Mouse (Mus musculus) cerebellum, postnatal 36 days (tissue): ENCODE results near the gene Gdf5.
A peak's percentile ranks its signal among the peaks of the same experiment; 100 is the strongest.

Experiments
- DNase-seq, 2 experiments: peaks; one replicate each; pipeline ENCODE4 v3.0.0; 2021 to 2022; ENCODE audit warnings: mixed read lengths in 2 of 2

Gene Gdf5

DNA sequence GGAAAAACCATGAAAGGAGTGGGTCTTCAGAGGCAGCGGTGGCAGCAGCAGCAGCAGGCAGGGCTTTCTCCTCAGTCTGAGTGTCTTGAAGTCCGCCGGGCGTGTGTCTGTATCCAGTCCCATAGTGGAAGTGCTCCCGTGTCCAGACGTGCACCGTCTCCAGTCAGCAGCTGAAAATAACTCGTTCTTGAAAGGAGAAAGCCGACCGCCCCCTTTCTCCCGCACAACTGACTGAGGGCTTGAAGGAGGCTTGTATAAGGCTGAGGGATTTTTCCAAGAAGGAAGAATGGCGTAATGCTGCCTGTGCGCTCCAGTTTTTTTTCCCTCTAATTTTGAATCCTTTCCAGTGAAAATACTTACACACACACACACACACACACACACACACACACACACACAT lies at the start of gene Gdf5:
Gene Gdf5 (minus strand): TSS at position 244 of the 400 bp plus-strand sequence.
- DNase-seq = no peak

DNA sequence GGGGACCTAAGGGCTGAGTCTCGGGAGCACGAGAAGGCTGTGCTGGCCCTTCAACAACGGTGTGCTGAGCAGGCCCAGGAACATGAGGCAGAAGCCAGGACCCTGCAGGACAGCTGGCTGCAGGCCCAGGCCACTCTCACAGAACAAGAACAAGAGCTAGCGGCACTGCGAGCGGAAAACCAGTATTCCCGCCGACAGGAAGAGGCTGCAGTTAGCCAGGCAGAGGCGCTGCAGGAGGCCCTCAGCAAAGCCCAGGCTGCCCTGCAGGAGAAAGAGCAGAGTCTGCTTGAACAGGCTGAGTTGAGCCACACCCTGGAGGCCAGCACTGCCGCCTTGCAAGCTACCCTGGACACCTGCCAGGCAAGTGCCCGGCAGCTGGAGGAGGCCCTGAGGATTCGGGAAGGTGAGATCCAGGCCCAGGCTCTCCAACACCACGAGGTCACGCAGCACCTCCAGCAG lies 46.7 kb upstream of the Gdf5 start:
- peak; percentile 97 to 98 for DNase-seq

DNA sequence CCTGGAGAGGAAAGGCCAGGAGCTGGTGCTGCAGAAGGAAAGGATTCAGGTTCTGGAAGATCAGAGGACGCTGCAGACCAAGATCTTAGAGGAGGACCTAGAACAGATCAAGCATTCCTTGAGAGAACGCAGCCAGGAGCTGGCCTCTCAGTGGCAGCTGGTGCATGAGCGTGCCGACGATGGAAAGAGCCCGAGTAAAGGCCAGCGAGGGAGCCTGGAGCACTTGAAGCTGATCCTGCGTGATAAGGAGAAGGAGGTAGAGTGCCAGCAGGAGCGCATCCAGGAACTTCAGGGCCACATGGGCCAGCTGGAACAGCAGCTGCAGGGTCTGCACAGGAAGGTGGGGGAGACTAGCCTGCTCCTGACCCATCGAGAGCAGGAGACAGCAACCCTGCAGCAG lies 46.0 kb upstream of the Gdf5 start:
- peak in 1 of 2 experiments; percentile 25 for DNase-seq

DNA sequence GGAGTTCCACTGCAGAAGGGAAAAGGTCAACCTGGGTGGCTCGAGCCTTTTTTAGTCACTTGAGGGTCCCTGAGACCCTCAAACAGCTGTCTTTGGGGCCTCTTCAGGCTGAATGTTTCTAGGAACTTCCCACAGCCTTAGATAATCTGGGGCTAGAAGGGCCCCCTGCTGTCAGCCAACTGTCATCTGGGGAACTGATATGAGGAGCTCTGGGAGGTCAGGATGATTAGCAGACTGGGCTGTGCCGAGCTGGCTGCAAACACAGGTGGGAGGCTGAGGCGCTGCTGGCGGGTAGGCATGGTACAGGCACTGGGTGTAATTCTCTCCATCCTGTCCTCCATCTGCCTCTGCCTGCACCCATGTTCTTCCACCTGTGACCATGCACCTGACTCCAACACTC lies 43.9 kb upstream of the Gdf5 start:
- peak; percentile 66 to 72 for DNase-seq

DNA sequence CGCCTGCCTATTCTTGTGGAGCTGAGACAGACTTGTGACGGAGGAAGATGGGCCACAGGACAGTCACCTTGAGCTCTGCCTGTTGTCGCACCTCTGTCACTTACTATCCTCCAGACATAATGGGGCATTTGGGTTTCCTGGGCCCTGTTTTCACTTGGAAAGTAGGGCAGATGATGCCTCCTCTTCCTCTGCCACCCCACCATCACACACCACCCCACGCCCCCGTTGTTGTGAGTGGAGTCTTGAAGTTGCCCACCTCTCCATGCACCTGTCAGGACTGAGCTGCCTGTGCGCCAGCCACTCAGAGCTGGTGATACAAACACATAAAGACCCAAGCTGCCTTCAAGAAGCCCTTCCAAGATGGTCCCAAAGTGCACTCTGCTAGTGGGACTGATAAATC lies 42.0 kb upstream of the Gdf5 start:
- DNase-seq = no peak

DNA sequence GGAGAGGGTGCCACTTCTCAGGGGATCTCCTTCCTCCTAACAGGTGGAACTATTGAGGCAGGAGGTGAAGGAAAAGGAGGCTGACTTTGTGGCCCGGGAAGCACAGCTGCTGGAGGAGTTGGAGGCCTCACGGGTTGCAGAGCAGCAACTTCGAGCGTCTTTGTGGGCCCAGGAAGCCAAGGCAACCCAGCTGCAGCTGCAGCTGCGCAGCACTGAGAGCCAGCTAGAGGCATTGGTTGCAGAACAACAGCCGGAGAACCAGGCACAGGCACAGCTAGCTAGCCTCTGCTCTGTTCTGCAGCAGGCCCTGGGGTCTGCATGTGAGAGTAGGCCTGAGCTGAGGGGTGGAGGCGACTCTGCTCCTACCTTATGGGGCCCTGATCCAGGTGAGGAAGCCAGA lies 40.6 kb upstream of the Gdf5 start:
- DNase-seq = no peak

DNA sequence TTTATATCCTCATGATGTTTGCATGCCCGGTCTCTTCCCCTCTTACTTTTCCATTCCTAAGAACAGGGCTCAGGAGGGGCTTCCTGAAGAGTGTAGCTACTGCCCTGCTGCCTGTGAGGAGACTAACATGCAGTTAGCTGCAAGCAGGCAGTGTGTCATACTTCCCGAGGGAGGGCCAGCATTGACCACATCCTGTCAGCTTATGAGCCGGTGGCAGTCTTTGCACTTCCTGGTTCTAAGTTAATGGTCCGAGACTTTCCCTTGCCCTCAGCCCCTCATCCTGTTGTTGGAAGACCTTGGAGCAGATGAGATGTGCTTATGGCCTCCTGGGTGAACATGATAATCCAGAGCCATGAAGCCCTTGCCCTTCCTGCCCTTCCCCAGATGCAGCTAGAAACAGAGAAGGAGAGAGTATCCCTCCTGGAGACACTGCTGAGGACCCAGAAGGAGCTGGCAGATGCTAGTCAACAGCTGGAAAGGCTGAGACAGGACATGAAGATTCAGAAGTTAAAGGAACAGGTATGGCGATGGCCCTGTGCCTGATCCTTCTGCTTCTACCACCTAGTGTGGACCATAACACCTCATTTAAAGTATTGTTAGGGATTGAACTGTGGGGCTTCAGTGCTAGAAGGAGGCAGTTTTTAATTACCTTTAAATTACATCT lies 34.3 kb upstream of the Gdf5 start:
- DNase-seq = no peak

DNA sequence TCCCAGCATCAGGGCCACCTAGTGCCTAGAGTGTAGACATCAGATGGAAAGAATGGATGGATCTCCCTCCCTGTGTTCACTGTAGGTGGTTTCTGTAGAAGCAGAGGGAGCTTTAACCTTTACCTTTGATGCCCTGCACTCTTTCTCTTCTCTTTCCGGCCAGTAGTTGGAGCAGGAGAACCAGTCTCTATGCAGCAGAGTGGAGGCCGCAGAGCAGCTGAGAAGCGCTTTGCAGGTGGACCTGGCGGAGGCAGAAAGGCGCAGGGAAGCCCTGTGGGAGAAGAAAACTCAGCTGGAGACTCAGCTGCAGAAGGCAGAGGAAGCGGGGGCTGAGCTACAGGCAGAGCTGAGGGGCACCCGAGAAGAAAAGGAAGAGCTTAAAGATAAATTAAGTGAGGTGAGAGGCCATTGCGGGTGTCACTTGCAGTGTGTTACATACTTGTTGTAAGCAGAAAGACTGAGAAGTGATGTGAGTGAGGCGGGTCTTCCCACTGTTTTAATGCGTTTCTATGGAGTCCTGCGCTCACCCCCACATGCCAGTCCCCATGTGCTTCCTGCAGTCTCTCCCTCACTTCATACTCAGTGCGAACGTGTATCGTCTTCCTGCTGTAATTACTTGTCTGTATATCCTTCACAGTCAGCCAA lies 29.0 kb upstream of the Gdf5 start:
- no peak for DNase-seq

DNA sequence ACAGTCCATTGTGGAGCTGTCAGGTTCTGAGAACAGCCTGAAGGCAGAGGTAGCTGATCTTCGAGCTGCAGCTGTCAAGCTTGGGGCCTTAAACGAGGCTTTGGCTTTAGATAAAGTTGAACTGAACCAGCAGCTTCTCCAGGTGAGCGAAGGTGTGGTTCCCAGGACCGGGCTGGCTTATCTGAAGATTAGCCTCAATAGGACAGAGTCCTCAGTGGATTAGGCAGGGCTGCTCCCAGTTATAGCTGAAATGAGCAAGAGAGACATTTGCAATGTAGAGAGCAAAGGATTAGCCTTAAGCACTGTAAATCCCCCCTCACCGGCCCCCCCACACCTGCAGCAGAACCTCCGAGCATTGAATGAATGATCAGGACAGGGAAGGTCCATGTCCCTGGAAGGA lies 28.2 kb upstream of the Gdf5 start:
- DNase-seq = no peak

DNA sequence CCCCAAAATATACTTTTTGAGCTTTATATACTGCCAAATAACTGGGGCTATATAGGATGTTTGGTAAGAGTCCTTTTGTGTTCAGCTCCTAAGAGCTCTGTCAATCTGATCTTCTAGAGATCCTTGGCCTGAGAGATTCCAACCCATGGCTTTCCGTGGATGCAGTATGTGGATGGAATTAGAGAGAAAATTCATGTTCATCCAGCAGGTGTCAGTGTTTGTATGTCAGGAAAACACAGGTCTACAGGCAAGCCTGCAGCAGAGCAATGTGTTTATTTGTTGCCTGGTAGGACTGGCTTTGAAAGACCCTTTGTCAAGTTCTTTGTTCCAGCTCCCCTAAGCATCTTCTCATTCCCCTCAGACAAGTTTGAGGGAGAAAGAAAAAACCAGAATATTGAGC lies 17.8 kb upstream of the Gdf5 start:
- DNase-seq = peak in 1 of 2 experiments; percentile 47

DNA sequence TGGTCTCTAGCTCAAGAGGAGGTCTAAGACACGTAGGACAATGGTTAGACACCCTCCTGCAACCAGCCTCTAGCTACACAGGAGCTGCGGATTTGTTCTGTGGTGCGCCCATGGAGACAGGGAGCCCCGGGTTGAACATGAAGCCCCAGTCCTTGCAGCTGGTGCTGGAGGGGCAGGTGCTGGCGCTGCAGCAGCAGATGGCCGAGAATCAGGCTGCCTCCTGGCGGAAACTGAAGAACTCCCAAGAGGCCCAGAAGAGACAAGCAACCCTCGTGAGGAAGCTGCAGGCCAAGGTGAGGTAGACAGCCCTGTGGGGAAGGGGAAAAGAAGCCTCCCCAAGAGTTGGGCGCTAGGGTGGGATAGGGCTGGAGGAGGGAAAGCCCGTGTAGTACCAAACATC lies 16.7 kb upstream of the Gdf5 start:
- no peak for DNase-seq

DNA sequence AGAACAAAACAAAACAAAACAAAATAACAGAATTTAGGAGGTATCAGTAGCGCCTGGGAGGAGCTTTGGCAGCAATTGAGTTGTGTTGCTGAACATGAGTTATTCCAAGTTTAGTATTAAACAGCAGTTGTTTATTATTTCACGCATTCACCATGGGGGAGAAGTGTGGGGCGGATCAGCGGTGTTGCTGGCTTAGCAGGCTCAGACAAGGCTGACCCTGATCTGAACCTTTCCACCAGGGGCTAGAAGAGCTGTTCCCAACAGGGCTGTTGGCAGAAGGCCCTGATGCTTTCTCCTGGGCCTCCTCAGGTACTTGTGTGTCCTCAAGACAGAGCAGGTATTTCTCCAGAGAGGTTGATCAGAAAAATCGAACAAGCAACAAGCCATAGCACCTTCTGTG lies 14.8 kb upstream of the Gdf5 start:
- no peak for DNase-seq

DNA sequence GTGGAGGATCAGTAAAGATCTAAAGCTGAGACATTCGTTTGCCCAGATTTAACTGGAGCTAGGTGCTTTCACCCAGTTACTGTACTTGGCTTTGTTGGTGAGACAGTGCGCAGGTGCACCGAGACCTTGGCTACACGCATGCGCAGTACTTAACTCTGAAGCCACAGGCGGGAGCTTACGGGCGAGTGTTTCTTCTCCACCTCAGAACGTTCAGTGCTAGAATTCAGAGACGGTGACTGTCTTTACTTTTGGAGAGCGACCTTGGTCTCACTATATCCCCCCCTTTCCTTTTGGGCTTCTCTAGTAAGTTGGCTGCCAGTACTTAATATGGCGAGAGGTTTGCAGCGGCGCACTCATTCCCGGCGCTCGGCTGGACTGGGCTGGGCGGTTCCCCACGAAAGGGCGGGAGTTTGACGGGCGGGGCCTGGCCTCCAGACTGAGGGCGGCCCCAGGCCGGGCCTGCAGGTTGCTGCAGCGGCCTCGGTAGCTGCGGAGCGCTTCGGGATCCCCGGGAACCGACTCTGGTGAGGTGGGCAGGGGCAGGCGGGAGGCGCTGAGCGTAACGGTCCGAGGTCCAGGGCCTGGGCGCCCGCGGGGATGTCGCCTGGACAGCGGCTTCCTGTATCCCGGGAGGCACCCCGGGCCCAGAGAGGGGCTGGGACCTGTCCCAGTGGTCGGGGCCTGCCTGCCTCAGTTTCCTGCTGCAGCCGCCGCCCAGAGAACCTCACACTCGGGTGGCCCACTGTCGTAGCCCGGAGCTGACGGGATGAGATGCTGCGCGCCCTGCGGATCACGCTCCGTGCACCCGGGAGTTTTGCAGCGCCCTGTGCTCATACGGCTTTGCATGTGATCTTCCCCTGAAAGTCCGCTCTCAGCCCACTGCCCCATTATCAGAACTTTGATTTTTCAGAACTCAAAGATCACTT lies 11.2 kb upstream of the Gdf5 start, which contains the start of gene Cep250:
Gene Cep250 (plus strand): TSS at position 325 of the 926 bp plus-strand sequence.
- peak; percentile 88 to 91 for DNase-seq

DNA sequence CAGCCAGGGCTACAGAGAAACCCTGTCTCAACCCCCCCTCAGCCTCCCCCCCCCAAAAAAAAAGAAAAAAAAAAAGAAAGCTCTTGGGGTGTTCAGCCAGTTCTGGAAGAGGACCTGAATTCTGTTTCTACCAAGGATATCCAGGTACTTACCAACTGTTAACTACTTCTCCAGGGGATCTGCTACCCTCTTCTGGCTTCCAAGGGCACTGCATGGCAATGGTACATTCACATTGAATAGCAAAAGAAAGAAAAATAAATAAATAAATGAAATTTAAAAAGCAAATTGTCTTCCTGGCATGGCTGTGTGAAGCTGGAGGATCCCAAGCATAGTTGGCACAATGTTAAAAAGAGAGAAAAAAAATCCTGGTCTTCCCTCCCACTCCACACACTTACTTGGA lies 6.8 kb upstream of the Gdf5 start:
- peak; percentile 76 to 81 for DNase-seq

DNA sequence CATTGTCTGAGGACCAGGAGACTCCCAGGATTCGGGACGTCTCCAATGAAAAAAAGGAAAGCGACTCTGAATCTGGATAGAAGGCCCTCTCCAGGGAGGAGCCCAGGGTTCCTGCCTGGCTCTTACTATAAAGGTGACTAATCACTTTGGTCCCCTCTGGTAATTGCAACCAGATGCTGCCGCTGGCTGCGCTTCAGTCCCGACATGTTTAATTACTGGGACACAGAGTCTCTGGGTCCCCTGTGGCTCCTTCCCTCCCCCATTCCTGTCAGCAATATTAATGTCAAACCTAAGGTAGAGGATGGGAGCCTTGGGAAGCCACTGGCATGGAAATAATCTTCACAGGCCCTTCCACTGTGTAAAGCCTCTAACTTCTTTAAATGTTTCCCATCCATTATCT lies 4.2 kb upstream of the Gdf5 start:
- DNase-seq = no peak

DNA sequence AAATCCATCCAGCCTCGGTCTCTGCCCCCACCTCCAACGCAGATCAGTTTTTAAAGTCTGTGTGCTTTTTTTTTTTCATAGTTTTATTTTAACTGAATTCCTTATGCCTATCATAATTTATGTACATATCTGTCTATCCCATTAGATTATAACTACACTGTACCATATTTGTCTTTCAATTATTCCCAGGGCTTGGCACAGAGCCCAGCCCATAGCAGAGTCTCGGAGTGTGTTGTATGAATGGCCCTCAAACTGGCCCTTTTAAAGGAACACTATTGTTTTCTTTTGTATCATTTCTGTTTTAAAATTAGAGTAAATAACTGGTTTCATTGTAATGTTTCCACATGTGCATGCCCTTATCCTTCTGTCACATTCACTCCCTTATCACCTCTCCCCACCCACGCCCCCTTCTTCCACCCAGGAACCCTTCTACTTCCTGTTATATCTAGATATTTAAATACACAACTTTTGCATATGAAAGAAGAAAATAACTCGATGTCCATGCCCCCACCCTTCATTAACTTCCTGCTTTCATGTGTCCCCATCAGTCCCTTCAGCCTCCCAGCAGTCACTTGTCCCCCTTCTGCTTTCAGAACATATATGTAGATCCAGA lies 2.3 kb upstream of the Gdf5 start:
- DNase-seq = no peak

DNA sequence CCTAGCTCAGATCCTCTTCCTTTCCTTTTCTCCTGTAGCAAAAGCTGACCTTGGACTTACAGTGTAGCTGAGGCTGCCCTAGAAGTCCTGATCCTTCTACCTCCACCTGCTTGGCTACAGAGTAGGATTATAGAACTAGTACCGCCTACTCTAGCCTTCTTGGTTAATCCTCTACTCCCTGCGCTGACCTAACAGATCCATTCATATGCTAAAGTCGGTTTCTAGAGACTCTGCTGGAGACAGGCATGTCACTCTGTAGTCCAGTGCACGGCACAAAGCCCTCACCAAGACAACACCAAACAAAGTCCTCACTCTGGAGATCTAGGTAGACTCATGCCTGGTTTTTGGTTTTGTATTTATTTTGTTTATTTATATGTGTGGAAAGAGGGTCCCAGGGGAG lies 1.3 kb upstream of the Gdf5 start:
- DNase-seq = no peak

DNA sequence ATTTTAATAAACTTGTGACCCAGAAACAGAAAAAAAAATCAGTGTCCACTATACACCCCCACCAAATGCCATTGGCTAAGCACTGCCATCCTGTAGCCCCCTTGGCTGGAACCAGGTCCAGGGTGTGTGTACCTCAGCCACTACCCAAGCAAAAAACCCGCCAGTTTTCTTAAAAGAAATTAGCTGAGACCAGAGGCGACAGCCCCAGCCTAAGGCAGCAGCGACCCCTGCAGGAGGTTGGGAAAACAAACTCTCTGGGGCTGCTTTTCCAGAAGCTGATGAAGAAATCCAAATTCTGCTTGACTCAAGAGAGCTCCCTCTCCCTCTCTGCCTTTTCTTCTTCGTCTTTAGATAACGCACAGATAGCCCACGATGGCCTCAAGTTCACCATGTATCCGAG lies 902 bp upstream of the Gdf5 start:
- peak; percentile 63 to 67 for DNase-seq

DNA sequence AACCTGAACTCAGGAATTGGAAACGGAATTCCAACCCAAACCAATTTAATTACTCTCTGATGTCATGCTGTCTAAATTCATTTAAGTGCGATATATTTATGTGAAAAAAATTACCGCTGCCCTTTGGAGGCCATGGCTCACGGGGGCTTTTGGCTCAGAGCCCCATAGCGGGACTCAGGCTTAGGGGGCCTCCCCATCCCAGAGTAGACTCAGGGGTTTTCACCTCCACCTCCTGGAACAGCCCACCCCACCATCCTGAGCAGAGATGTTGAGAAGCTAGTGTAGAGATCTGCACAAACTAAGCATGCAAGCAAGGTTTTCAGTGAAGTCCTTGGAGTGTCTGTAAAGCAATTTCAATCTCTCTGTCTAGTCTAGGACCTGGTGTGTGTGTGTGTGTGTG lies 413 bp upstream of the Gdf5 start:
- DNase-seq = no peak

DNA sequence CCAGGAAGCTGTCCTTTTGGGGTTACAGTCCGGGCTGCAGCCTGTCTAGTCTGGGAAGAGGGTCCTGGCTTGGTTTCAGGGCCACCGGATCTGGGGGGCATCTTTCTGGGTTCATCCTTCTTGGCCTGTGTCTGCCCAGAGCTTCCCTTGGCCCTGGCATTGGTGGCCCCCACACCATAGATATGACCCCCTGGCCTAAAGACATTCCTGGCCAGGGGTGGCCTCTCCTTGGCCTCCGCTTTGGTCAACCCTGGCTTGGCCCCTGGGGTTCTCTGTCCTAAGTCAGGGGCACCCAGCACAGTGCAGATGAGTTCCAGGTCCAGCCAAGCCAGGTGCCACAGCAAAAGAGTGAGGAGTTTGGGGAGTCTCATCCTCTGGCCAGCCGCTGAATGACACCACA lies 482 bp downstream of the Gdf5 start:
- DNase-seq = no peak

DNA sequence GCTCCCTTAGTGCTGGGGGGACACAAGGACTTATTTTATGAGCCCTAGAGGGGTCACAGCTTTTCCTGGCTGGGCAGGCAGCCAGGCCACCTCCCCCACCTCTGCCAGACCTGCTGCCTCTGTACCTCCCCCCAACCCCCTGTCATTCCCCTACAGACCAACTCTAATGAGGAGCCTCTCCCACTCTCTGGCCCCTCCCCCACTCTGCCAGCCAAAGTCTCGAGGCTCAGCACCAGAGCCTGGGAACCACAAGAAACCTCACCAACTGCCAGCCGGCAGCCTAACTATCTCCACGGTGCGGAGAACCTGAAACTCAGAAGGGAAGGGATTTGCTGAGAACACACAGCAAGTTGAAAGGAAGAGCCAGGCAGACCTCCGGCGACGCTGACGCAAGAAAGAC lies 1.7 kb downstream of the Gdf5 start:
- DNase-seq = no peak

DNA sequence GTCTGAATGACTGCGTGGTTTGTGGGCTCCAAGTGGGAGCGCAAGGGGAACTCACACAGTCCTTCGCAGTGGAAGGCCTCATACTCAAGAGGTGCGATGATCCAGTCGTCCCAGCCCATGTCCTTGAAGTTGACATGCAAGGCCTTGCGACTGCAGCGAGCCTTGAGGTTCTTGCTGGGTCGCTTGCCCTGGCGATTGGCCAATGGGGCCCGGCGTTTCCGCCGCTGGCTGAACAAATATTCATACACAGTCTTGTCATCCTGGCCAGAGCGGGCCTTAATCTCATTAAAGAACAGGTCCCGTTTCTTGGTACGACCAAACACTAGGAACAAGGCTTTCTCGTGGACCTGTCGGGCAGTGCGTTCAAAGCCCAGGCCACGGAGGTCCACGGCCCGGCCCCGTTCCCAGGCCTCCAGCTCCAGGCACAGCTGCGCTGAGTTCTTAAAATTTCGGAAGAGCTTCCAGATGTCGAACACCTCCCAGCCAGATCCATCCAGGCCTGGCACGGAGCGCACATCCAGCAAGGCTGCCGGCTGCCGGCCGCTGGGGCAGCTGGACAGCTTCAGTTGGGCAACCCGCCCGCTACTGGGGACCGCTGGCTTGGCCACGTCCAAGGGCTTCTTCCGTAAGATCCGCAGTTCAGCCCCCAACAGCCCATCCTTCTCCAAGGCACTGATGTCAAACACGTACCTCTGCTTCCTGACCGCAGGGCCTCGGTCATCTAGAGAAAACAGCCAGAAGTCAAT lies 3.3 kb downstream of the Gdf5 start:
- DNase-seq = no peak
